Mouse (Mus musculus) megakaryocyte-erythroid progenitor cell, adult 5-6 weeks (primary cell): ENCODE results near the gene Huwe1. TPM values are rescaled to one million over a fixed set of nuclear protein-coding genes. Genes with fewer than 3 reads are reported as not detected.

ENCODE experiments used
- ATAC-seq: replicated peaks from 2 replicates; pipeline ENCODE4 v1.8.0; 2016; ENCODE audit warnings: mild to moderate bottlenecking, inconsistent platforms; ENCODE audit not compliant: severe bottlenecking, poor library complexity, low FRiP score, low TSS enrichment
- total RNA-seq, 2 experiments: library from RNA; stranded (forward) in 1 of 2; stranded (reverse) in 1 of 2; fragments of 200-1000, 215-1000 nt in 1 of 2; fragments of >200 nt in 1 of 2; fragmentation: Nextera tagmentation in 1 of 2; gene quantifications; 2 replicates each; pipeline ENCODE4 v1.2.3; 2014 to 2017

The Huwe1 gene
- 211 and 269 TPM in 2 replicates for total RNA-seq (2014; fragmentation: Nextera tagmentation)
- 136 and 162 TPM in 2 replicates for total RNA-seq (2017)

GRCm38 (mm10) chrX:151800701-151801511 lies at the start of gene Huwe1:
Gene Huwe1 (plus strand): TSS chrX:151800807.
- peak; percentile 48 for ATAC-seq

- ATAC-seq, result no peak
Measured at GRCm38 (mm10) chrX:151780348-151780747, 20.3 kb upstream of the Huwe1 start.

GRCm38 (mm10) chrX:151782939-151783338 lies 17.7 kb upstream of the Huwe1 start:
- ATAC-seq, result no peak

- no peak for ATAC-seq
Measured at GRCm38 (mm10) chrX:151792766-151793165, 7.8 kb upstream of the Huwe1 start.

GRCm38 (mm10) chrX:151797970-151798369 lies 2.6 kb upstream of the Huwe1 start:
- ATAC-seq, result 0 out of 2 replicates have a peak, but pooled peaks have one; percentile 22

GRCm38 (mm10) chrX:151802328-151802955 lies 1.8 kb downstream of the Huwe1 start:
- no peak for ATAC-seq

- ATAC-seq, result peak; percentile 86
Measured at GRCm38 (mm10) chrX:151802956-151803776, 2.6 kb downstream of the Huwe1 start.

GRCm38 (mm10) chrX:151803777-151804101 lies 3.1 kb downstream of the Huwe1 start:
- peak; percentile 36 for ATAC-seq

GRCm38 (mm10) chrX:151804388-151804787 lies 3.8 kb downstream of the Huwe1 start:
- ATAC-seq, result no peak

- no peak for ATAC-seq
Measured at GRCm38 (mm10) chrX:151811481-151811880, 10.9 kb downstream of the Huwe1 start.

- no peak for ATAC-seq
Measured at GRCm38 (mm10) chrX:151813656-151814055, 13.0 kb downstream of the Huwe1 start.

GRCm38 (mm10) chrX:151817712-151818111 lies 17.1 kb downstream of the Huwe1 start:
- ATAC-seq, result no peak

- no peak for ATAC-seq
Measured at GRCm38 (mm10) chrX:151828971-151829370, 28.4 kb downstream of the Huwe1 start.

GRCm38 (mm10) chrX:151831260-151831659 lies 30.7 kb downstream of the Huwe1 start:
- peak; percentile 82 for ATAC-seq

- peak; percentile 36; the same call in 1 of the 2 replicates for ATAC-seq
Measured at GRCm38 (mm10) chrX:151832982-151833381, 32.4 kb downstream of the Huwe1 start.

- ATAC-seq, result no peak
Measured at GRCm38 (mm10) chrX:151859436-151859835, 58.8 kb downstream of the Huwe1 start.

- peak; percentile 91 for ATAC-seq
Measured at GRCm38 (mm10) chrX:151910692-151911091, 110.1 kb downstream of the Huwe1 start.

- ATAC-seq, result no peak
Measured at GRCm38 (mm10) chrX:151912267-151912666, 111.7 kb downstream of the Huwe1 start.

- no peak for ATAC-seq
Measured at GRCm38 (mm10) chrX:151929390-151929789, 128.8 kb downstream of the Huwe1 start.

GRCm38 (mm10) chrX:151938852-151939251 lies 138.2 kb downstream of the Huwe1 start:
- ATAC-seq, result no peak
